Mouse (Mus musculus): ENCODE measurements around the gene Scaf8.

- no peak for TF ChIP-seq TBP (conservative IDR thresholded peaks at IDR 0.05; ENCODE audit: low read depth, low read length)
- no peak for TF ChIP-seq CTCF (conservative IDR thresholded peaks at IDR 0.05 in 1 of 2, IDR thresholded peaks at IDR 0.05 in 1 of 2; ENCODE audit: low read depth in 2 of 2, low read length in 2 of 2)
- TF ChIP-seq NRF1 (IDR thresholded peaks at IDR 0.05; ENCODE audit: low read depth, low read length): no peak
- no peak for TF ChIP-seq USF2 (conservative IDR thresholded peaks at IDR 0.05; ENCODE audit: low read depth, low read length)
Measured at GRCm38 (mm10) chr17:3246665-3247370, 132.0 kb downstream of the Scaf8 start.
